Mouse (Mus musculus): ENCODE results near the gene Flt1.

Gene Flt1

DNA sequence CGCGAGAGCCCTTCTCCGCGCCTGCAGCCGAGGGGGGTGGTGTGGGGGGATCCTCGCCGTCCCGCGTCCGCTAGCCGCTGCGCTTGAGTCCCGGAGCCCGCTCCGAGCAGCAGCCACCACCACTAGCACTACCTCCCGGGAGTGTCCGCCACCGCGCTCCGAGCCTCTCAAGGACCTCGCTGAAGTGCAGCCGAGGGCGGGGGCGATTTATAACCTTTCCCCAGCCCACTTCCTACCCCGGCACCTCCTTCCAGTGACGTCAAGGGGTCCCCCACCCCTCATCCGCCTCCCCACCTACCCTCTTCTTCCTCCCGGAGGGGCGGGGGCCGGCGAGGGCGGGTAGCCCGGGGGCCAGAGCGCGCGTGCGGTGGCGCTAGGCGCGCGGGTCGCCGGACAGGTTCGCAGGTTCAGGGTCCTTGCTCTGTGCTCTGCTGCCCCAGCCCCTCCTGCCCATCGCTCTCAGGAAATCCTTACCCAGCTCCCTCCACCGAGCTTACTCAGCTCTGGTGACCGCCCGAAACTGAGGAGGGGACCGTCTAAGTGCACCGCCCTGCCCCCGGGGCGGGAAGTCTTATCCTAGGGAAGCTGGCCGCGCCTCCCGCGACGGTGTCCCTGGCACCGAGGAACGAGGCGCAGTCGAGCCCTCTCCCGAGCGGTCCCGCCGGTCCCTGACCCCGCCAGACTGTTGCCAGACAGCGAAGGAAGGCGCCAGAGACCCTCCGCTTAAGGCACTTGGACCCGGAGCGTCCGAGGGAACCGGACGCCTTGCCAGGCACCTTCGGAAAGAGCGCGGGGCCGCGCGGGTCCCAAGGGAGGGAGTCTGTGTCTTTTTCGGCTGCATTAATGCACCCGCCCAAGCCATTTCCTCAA lies at the start of gene Flt1:
Gene Flt1 (minus strand): TSS at position 181 of the 870 bp plus-strand sequence.
- in situ Hi-C loops (cut with MboI, MseI): no loop called here

DNA sequence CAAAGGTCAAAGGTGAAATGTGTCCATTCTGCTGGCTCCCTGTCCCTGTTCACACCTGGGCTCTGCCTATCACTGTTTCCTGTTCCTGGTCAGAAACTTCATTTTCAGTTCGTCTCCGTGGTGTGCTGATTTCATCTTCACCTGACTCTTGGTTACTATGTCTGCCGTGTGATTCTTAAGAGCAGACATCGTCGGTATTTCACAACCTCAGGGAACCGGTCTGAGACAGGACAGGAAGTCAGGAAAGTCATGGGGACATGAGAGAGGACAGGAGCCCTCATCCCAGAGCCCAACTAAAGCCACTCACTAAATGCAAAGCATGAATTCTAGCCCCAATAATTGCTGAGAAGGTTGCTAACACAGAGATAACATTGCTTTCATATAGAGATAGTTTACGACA lies 49.4 kb upstream of the Flt1 start:
- in situ Hi-C loops (cut with MboI, MseI): no loop called here

DNA sequence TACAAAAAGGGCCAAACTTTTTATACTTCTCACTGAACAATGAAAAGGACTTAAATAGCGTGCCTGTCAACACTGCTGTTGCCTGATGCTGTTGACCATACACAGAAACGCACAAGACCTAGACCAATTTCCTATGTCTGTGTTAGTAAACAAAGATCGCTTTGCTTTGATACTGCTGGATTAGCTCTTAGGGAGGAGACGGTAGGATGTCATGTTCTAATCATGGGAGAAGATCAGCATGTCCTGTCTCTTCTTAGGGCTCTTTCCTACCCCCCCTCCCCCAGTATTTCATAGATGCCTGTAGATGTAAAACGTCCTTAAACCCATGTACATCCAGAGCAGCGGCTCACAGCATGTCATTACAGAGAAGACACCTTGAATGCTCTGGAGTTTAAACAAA lies 44.1 kb upstream of the Flt1 start:
- in situ Hi-C loops (cut with MboI, MseI): no loop called here

DNA sequence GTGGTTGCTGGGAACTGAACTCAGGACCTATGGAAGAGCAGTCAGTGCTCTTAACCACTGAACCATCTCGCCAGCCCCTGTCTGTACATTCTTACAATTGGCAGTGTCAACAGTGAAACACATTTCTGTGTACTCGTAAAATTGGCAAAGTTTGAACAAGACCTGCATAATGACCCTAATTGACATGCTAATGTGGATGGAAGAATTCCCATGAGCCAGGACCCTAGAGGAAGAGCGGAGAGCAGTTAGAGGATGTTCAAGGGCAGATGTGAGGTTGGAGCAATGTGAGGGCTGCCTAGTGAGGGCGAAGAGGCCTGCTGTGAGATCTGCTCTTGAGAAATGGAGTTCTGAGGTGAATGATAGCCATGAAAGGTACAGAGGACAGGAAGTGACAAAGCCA lies 38.2 kb upstream of the Flt1 start:
- in situ Hi-C loops (cut with MboI, MseI): no loop called here

DNA sequence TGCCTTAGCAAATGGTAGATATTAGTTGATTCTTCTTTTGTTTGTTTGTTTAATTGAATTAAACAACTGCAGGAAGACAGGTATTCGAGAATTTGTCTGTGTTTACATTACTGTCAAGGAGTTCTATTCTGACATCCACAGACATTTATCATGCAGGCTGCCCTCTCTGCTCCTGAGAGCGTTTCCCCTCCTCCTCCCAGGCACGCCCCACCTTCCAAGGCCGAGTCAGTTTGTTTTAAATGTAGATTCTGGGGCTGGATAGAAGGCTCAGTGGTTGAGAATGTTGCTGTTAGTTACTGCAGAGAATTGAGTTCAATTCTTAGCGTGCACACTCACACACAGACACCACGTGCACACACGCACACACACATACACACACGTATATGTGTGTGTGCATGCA lies 36.2 kb upstream of the Flt1 start:
- in situ Hi-C loops (cut with MboI, MseI): no loop called here

DNA sequence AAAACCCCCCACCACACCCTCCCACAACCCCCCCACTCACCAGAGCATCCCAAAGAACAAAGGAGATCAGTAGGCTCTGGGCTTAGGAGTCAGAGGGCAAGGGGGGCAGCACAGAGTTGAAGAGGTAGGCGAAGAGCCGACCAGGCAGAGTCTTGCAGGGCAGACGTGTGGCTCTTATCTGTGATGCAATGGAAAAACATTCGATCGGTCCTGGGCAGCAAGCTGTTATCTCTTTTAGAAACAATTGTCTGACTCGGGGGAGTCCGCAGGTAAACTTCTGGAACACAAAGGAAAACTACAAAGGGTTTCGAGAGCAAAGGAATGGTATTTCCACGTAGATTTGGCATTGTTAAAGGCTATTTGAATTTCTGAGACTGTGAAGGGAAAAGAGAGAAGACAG lies 35.5 kb upstream of the Flt1 start:
- in situ Hi-C loops (cut with MboI, MseI): no loop called here

DNA sequence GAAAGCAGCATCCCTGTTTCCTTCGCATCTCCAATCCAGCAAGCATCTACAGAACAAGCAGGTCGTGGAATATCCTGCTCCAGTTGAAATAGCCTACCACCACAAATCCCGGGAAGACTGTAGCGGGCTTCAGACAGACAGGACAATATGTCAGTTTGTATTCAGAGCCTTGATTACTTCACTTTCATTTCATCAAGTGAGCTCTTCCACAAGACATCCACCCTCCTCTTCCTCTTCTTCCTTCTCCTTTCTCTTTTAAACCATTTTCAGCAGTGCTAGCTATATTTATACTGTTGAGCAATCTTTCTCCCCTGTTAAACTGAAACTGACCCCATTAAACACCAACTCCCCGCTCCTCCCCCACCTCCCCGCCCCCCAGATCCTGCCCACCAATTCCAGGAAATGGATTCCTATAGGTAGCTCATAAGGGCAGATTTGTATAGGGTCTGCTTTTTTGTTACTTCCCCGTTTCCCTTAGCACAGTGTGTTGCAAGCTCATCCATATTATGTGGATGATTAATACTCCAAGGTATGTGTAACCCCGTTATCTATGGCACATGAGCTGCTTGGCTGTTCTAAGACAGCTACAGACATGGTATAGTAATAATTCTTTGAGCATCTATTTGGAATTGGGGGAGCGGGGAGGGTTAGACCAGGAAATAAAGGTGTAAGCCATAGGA lies 33.0 kb upstream of the Flt1 start:
- in situ Hi-C loops (cut with MboI, MseI): no loop called here

DNA sequence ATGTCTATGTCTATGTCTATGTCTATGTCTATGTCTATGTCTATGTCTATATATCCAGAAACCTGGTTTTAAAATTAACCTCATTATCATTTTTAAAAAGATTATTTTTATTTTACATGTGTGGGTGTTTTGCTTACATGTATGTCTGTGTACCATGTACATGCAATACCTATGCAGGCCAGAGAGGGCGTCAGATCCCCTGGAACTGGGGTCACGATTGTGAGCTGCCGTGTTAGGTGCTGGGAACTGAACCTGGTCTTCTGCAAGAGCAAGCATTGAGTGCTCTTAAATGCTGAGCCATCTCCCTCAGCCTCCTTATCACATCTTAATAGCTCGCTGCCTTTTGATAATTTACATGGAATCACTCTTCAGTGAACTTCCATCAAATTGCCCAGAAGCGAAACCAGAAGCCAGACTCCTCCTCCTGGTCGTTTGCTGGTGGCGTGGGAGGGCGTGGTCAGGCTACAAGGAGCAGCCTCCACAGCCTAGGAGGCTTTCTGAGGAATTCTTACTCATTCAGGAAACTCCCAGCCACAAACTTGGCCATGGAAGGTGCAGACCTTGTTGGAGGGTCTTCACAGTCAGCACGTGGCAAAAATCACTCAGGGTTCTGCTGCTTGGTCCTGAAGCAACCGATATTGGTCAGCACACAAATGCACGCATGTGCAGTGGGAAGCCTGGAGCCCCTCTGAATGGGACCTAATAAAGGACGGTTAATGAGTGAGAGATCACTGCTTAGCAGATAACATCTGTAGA lies 32.2 kb upstream of the Flt1 start:
- in situ Hi-C loops (cut with MboI, MseI): no loop called here

DNA sequence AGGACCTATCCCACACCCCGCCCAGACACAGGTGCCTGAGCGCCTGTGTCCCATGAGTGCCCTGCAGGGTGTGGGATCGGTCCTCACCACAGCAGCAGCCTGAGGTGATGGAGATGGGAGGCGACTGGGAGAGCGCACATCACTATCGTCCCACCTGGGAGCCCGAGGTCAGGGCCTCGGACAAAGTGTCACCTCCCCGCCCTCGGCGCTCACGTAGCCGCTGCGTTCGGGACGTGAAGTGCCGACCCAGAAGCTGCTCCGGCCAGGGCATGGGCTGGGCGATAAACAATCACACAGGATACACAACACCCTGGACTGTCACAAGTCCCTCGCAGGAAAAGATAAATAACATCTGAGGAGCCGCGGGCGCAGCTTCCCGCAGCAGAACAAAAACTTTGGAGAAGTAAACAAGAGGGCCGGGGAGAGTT lies 27.1 kb upstream of the Flt1 start:
- in situ Hi-C loops (cut with MboI, MseI): no loop called here

DNA sequence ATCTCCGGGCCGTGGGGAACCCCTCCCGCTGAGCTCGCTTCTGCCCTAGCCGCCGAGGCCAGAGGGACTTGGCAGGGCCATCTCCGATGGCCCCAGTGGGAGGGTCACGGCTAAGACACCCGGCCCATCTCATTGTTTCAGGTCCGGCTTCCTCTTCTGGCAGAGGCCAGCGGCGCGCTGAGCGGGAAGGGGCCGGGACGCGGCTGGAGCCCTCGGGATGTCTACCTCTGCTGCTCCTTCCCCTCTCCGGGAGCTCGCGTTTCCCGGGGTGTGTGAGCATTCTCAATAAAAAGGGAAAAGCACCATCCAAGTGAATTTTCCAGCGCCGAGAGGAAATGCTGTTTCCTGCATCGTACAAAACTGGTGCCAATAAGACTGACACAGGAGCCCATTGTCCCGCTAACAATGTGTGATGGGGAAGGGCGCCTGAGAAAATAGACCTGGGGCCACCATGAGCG lies 25.9 kb upstream of the Flt1 start:
- in situ Hi-C loops (cut with MboI, MseI): no loop called here

DNA sequence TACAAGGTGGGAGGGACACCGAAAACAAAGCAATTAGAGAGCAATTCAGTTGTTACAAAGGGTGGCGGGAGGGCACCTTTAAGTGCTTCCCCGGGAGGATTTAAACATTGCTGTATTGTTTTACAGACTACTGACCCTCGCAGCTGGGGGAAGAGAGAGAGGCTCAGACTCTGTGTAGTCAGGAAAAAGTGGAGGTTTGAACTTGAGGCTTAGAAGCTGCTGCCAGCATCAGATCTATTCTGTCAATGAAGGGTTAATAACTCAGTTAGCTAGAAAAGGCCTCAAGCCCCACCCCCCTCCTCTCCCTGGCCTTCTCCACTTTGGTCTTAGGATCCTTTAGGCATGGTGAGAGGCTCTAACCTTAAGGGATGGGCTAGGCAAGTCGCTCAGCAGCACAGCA lies 24.2 kb upstream of the Flt1 start:
- in situ Hi-C loops (cut with MboI, MseI): no loop called here

DNA sequence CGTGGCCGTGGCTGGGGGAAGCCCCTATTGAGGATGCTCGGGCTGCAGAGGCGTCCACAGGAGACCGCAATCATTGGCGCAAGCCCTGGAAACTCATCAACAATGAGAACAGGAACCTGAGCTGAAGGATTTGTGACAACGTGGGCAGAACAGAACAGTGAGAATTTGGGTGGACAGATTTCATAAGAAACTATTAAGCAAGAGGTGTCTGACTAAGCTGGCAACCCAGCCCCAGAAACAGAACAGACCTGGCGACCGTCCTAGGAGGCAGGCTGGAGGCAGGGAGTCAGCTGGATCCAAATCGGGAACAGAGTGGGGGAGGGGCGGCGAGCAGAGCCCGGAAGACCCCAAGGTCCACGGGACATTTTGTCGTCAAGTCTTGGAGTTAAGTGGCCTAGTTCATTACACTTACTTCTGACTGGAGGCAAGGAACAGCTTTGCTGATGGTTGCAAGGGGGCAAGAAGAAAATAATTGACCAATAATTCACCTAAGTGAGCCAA lies 22.3 kb upstream of the Flt1 start:
- in situ Hi-C loops (cut with MboI, MseI): no loop called here

DNA sequence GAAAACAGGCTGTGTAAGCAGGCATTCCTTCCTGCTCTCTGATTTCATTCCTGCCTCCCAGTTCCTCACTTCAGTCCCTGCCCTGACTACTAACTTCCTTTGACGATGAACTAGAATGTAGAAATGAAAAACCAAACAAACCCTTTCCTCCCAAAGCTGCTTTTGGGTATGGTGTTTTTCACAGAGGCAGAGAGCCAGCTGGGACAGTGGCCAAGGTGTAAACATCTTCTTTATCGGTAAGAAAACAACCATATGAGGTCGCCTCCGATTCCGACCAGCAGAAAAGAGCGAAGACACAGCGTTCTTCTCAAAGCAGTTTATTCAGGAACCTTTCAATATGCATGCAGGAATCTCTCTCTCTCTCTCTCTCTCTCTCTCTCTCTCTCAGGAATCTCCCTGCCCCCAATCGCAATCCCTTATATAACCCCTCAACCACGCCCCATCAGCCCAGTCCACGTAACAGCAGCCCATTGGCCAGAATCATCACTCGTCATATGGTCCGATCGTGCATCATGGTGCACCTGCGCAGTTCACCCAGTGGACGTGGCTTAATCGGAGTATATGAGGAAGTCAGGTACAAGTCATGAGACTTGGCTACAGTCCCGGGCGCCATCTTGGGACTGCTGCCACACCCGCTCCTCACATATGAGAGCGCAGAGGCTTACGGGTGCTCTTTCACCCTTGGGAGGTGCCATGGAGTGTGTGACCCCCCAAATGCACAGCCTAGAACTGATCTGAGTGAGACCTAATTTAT lies 19.3 kb upstream of the Flt1 start:
- in situ Hi-C loops (cut with MboI, MseI): no loop called here

DNA sequence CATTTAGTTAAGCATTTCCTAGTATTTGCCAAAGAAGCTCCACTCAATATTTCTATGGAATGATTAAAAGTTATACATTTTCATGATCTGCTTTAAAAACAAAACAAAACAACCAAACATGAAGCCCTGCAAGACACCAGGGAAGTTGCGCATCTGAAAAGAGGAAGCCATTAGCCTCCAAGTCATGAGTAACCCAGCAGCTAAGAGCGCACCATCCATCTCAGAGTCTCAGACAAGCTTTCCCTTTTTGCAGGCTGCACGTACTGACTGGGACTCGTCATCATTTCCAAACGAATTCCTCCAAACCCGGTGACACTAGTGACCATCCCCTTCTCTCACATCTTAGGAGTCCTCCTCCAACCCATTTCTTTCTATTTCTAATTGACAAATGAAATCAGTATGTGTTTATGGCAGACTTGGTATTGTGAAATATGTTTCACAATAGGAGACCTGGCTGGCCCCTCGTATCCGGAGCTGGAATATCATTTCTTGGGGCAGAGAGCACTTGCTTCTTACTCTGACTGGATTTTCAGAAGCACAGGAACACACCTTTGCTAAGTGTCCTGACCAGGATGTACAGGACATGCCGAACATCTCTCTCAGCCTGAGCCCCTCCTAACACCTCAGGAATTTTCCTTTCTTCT lies 16.8 kb upstream of the Flt1 start:
- in situ Hi-C loops (cut with MboI, MseI): no loop called here

DNA sequence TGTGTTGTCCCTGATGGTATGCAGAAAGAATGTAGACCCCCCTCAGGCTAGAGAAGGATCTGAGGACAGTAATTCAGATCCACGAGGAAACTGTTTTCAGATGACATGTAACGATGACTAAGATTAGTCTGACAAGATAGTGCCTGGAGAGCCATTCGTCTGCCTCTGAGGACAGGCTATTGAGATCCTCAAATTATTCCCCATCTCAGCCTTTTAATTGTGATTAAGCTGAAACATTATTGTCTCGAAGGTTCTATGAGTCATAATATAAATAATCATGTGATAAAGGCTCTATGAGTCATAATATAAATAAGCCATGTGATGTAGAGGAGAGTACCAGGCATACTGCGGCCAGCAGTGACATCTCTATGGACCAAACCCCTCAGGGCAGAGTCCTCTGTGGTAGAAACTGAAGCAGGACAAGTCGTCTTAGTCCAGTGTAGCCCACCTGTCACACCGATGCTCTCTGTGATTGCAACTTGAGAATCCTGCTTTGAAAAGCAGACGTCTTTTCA lies 11.0 kb upstream of the Flt1 start:
- in situ Hi-C loops (cut with MboI, MseI): no loop called here

DNA sequence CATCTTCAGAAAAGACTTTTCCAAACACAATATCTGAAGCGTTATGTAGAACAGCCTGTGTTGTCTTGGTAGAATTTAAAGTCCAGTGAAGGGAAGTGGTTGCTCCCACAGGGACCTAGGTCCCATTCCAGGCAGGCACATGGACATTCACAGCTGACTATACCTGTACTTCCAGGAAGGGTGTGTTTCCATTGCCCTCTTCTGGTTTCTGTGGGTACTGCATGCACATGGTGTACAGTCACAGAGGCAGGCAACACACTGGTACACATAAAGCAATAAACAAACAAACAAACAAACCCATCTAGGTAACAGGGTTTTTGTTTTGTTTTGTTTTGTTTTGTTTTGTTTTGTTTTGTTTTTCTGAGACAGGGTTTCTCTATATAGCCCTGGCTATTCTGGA lies 7.9 kb upstream of the Flt1 start:
- in situ Hi-C loops (cut with MboI, MseI): no loop called here

DNA sequence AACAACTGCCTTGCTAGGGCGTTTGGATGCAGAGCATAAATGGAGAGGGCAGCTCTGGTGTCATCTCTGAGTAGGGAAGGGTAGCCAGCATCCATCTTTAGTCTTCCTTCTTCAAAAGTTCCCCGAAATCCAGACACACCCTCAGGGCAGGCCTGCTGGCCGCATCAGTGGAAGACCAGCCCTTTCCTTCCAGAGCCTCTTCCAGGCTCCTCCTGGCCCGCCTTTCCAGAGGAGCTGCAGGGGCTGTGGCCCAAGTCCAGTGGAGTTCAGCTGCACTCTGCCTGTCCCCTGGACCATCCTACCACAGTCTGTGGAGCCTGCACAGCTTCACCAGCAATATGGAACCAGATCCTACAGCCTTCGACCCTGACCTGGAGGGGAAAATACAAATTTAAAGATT lies 7.1 kb upstream of the Flt1 start:
- in situ Hi-C loops (cut with MboI, MseI): no loop called here

DNA sequence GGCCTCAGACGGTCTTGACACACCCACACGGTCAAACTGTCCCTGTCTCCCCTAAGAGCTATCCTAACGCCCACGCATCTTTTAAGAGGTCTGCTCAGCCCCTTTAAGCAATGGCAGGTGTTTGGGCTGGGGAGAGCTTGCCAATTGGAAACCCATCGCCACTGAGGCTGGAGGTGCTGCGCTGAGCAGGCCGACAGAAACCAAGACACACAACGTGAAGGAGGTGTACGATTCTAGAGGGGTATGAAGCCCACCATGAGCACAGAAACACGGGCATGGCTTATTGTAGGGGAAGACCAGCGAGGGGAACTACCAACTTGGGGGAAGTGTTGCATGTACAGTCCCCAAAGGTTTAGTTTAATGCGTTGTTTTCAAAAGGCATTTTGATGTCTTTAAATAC lies 1.7 kb upstream of the Flt1 start:
- in situ Hi-C loops (cut with MboI, MseI): no loop called here

DNA sequence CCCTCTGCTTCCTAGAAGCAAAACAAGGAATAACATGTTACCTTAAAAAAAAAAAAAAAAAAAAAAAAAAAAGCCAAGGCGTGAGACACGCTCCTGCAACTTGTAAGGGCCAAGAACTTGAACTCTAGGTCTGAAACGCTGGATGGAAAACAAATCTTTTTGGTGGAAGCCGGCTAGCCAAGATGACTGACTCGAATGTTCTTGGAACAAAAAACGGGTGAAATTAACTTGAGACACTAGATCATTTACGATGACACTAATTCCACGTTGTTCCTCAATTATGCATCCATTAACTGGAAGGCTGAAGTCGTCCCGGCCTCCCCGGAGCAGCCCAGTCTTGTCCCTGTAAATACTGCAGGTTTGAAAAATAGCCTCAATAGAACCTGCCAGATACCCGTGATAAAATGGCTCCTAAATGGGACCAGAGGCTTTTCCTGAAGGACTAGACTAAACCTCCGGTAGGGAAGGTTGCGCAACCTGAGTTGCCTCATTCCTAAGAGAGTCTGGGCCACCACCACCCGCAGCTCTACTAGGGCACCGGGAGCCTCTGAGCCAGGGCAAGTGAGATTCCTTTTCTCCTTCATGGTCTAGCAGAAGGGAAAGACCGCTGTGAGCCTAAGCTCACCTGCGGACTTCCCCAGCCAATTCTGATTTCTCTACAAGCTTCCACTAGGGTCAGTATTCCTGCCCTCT lies 1.0 kb upstream of the Flt1 start:
- in situ Hi-C loops (cut with MboI, MseI): no loop called here

Measured in regulatory T cell (primary cell).